ENCODE assay signal across 22 mouse cellular contexts in the genomic region with DNA sequence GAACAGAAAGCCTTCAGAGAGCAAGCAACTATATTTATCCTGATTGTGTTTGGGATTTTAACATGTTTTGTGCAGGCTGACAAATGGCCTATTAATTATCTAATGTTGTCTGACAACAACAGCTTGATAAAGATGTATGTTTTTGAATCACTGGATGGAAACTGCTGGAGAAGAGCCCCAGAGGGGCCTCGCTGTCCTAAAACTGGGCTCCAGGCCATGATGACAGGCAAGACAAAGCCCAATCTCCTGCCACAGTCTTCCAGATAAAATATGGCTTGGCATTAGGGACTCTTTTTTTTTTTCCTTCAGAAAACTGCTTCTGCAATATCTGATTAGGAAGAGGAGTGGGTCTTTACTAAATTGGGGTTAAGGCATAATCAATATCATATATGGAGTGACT.
DNase-seq lines count a peak whose midpoint lies in the region; ATAC-seq lines count a peak whose summit lies in the region.
"Had no signal": no experiment of that assay in that cellular context is flagged by ENCODE, and none has a peak within 500 bp of the region (broad histone marks: within the 10 kb centered on the region; RNA-seq: fewer than 3 reads in every experiment).

No protein-coding gene starts in this region.

- 23% methylated on average over 1 of the region's 1 CpGs for WGBS in hindbrain, embryonic 14.5 days
- WGBS in hindbrain, embryonic 10.5 days: 70% methylated on average over 1 of the region's 1 CpGs
- WGBS in limb, embryonic 10.5 days: 57% methylated on average over 1 of the region's 1 CpGs

- H3K27ac ChIP-seq in hindbrain, embryonic 14.5 days: no peak overlapping the region
- no peak overlapping the region for H3K27ac ChIP-seq in hindbrain, embryonic 10.5 days
- H3K27ac ChIP-seq in limb, embryonic 10.5 days: 0 out of 2 replicates have a peak overlapping the region, but pooled peaks have one; percentile 56
- H3K27ac ChIP-seq: embryonic facial prominence, embryonic 13.5 days; forebrain, embryonic 13.5 days; intestine, embryonic 15.5 days; liver, embryonic 15.5 days had no signal

- no peaks in the 10 kb centered on the region for H3K9me3 ChIP-seq in hindbrain, embryonic 14.5 days (ENCODE audit: control insufficient read depth, low read length)
- no peaks in the 10 kb centered on the region for H3K9me3 ChIP-seq in hindbrain, embryonic 10.5 days
- no peaks in the 10 kb centered on the region for H3K9me3 ChIP-seq in limb, embryonic 10.5 days (replicated peaks)
- H3K9me3 ChIP-seq: embryonic facial prominence, embryonic 13.5 days; forebrain, embryonic 13.5 days; intestine, embryonic 15.5 days; liver, embryonic 15.5 days had no signal

- H3K4me2 ChIP-seq in hindbrain, embryonic 14.5 days (replicated peaks): no peak overlapping the region
- H3K4me2 ChIP-seq: embryonic facial prominence, embryonic 13.5 days; forebrain, embryonic 13.5 days; heart, embryonic 11.5 days; intestine, embryonic 15.5 days; liver, embryonic 15.5 days had no signal

- H3K9ac ChIP-seq in hindbrain, embryonic 14.5 days: no peak overlapping the region
- H3K9ac ChIP-seq: embryonic facial prominence, embryonic 13.5 days; forebrain, embryonic 13.5 days; intestine, embryonic 15.5 days; liver, embryonic 15.5 days had no signal

- H3K4me3 ChIP-seq in hindbrain, embryonic 14.5 days (replicated peaks; ENCODE audit: low read length): no peak overlapping the region
- H3K4me3 ChIP-seq in hindbrain, embryonic 10.5 days: no peak overlapping the region
- H3K4me3 ChIP-seq in limb, embryonic 10.5 days: no peak overlapping the region
- H3K4me3 ChIP-seq: embryonic facial prominence, embryonic 13.5 days; erythroblast, embryonic 14.5 days; forebrain, embryonic 13.5 days; intestine, embryonic 15.5 days; liver, embryonic 15.5 days had no signal

- DNase-seq in hindbrain, embryonic 14.5 days (ENCODE audit: low spot score): peak; percentile 54
- DNase-seq in hindbrain, embryonic 10.5 days (ENCODE audit: low spot score): no peak
- DNase-seq in lung, postnatal 10 days: peak; percentile 8
- no peak for DNase-seq in lung, postnatal 14 days
- DNase-seq in adipocyte (ENCODE audit: low spot score): peak; percentile 52
- DNase-seq in limb, embryonic 10.5 days (ENCODE audit: low spot score): no peak
- no peak for DNase-seq in adrenal gland, adult 2 months
- DNase-seq: cerebellum, adult 18-20 months; cerebellum, postnatal 25 days; gastrocnemius, postnatal 14 days; heart, adult 11 months; kidney, adult 8-10 months; liver; retina, postnatal 1 day; right cerebral cortex, postnatal 25 days; spleen, adult 18-20 months had no signal

- no peaks in the 10 kb centered on the region for H3K36me3 ChIP-seq in hindbrain, embryonic 14.5 days (replicated peaks; ENCODE audit: control insufficient read depth, insufficient read depth)
- no peaks in the 10 kb centered on the region for H3K36me3 ChIP-seq in hindbrain, embryonic 10.5 days
- H3K36me3 ChIP-seq in limb, embryonic 10.5 days: no peaks in the 10 kb centered on the region
- H3K36me3 ChIP-seq: embryonic facial prominence, embryonic 13.5 days; intestine, embryonic 15.5 days; liver, embryonic 15.5 days had no signal

- peak; percentile 42; the same call in 1 of the 2 replicates for ATAC-seq in hindbrain, embryonic 14.5 days (ENCODE audit: low FRiP score)
- ATAC-seq: forebrain, embryonic 13.5 days; intestine, embryonic 15.5 days had no signal

- H3K27me3 ChIP-seq in hindbrain, embryonic 14.5 days (ENCODE audit: control insufficient read depth, insufficient read depth, low read length): no peaks in the 10 kb centered on the region
- H3K27me3 ChIP-seq in hindbrain, embryonic 10.5 days (ENCODE audit: insufficient read depth, poor library complexity, severe bottlenecking): no peaks in the 10 kb centered on the region
- H3K27me3 ChIP-seq in limb, embryonic 10.5 days (ENCODE audit: low read depth, poor library complexity, severe bottlenecking): no peaks in the 10 kb centered on the region
- H3K27me3 ChIP-seq: embryonic facial prominence, embryonic 13.5 days; forebrain, embryonic 13.5 days; intestine, embryonic 15.5 days; liver, embryonic 15.5 days had no signal

- peaks cover 10% of the 10 kb centered on the region; the same call in 1 of the 2 replicates for H3K4me1 ChIP-seq in hindbrain, embryonic 14.5 days (replicated peaks; ENCODE audit: control insufficient read depth, insufficient read depth, low read length)
- H3K4me1 ChIP-seq in hindbrain, embryonic 10.5 days (replicated peaks): peaks cover 13% of the 10 kb centered on the region
- H3K4me1 ChIP-seq in limb, embryonic 10.5 days: peaks cover 85% of the 10 kb centered on the region
- H3K4me1 ChIP-seq: forebrain, embryonic 13.5 days; intestine, embryonic 15.5 days; liver, embryonic 15.5 days had no signal

Comparison
In these comparisons a context has a peak if more than half of its experiments do, and no peak if none do; other contexts are left out.
1. DNase-seq: peak in hindbrain, embryonic 14.5 days (single experiment), lung, postnatal 10 days (single experiment) and adipocyte (single experiment); none in hindbrain, embryonic 10.5 days (single experiment), lung, postnatal 14 days (single experiment), limb, embryonic 10.5 days (single experiment) and adrenal gland, adult 2 months (single experiment).